Mouse (Mus musculus) thymus, postnatal 0 days (tissue): ENCODE measurements around the gene Tfb1m. TPM values are rescaled to one million over a fixed set of nuclear protein-coding genes. Genes with fewer than 3 reads are reported as not detected.

Source experiments
- DNase-seq: peaks from one replicate; pipeline ENCODE4 v3.0.0-alpha.2; 2015; ENCODE audit warnings: low spot score
- polyA plus RNA-seq: library from polyadenylated mRNA; unstranded; fragments of >200 nt; fragmentation: Nextera tagmentation; extraction: Ambion mirVana; gene quantifications from 2 replicates; pipeline ENCODE4 v1.2.1, GENCODE M21; 2015

Tfb1m gene
- 14.0 and 15.0 TPM in 2 replicates for polyA plus RNA-seq

DNA sequence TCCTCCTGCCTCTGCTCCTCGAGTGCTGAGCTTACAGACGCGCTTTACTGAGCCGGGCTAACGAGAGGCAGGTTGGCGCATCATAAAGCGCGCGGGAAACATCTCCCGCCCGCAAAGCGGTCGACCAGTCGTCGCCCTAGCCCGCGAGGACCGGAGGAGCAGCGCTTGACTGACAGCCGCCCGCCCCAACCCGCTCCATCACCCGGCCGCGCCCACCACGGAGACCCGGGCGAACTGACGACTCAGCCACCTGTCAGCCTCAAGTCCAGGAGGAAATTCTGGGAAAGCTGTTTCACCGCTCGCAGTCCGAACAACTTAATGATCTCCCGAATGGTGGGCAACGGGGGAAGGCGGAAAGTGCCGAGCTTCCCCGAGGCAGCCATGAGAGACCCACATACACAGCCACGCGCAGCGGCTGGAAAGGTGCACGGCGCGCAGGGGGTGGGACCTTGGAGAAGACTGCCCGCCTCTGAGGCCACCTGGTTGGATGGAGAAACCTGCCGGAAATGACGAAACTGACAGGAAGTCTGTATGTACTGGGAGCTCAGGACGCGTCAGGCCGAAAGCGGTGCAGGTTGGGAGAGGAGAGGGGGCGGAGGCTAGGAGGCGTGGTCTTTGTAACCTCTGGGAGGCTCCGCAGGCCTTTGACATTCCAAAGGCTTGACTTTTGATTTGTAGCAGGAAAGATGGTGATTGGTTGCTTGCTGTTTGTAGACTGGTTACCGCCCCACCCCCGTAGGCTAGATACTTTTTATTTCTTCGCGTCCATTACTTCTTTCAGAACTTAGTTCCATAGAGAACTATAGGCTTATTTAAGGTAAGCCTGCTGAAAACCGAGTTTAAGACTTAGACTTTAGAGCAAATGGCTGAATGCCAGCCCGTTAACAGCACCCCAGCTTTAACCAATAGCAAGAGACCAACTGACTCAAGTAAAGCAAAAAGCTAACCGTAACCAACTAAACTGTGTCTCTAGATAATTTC is at the start of gene Tfb1m:
Gene Tfb1m (minus strand): TSS at position 451 of the 981 bp plus-strand sequence.
- DNase-seq: peak; percentile 99

DNA sequence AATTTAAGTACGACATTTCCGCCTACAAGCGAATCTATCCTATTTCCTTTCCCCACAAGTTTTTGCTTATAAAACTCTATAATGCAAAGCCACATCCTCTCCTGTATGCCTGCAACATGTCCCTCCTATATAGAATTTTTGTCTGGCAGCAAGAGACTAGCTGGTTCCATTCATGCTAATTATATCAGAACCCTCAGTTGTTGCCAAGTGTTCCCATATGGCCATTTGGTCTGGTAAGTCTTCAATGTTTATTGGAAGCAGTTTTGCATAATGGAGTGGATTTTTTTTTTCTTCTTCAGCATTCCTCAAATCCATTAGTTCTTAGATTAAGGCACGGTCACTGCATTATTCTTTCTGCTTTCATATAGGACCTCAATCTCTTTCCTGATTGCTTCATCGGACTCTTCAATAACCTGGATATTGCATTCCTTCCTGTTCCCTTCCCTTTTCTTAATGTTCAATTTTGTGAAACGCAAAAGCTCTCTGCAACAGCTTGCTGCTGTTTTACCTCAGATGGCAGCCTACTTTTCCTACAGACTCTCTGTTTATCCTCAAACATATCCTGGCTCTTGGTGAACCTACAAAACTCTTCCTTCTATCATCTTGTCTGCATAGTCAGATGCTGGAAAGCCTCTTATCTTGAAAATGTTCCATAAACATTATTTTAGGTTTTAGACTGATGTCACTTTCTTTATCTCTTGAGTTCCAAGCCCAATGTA is 45.5 kb upstream of the Tfb1m start:
- DNase-seq: no peak

DNA sequence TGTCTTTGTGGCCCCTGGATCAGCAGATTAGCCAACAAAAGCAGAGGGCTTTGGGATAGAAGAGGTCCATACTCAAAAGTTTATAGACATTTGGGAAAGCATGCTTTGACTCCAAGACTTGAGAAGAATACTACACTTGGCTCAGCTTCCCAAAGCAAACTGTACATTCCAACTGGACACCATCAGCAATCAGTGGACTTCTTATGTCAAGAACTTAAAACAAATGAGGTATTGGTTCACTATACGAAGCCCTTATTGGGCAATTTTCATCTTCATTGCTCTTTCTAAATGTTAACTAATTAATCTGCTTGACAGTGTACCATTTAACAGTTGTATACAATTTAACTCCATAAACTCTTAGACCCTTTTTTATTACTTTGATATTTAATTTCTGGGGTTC is 40.8 kb upstream of the Tfb1m start:
- no peak for DNase-seq

DNA sequence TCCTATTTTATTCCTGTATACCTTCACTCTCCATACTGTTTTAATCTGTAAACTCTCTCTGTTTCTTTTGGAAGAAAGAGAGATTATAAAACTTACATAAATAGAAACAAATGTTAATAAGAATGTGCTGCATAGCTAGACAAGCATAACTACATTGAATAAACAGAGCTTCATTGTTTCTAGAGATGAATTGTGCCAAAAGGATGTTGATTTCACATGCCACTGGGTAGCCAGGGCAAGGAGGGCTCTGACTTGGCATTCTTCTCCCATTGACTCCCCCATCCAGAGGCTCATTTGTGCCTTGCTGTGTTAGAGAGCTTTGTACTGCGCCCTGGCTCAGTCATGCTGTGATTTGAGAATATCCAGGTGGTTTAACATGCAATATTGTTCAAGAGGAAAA is 40.3 kb upstream of the Tfb1m start:
- no peak for DNase-seq

DNA sequence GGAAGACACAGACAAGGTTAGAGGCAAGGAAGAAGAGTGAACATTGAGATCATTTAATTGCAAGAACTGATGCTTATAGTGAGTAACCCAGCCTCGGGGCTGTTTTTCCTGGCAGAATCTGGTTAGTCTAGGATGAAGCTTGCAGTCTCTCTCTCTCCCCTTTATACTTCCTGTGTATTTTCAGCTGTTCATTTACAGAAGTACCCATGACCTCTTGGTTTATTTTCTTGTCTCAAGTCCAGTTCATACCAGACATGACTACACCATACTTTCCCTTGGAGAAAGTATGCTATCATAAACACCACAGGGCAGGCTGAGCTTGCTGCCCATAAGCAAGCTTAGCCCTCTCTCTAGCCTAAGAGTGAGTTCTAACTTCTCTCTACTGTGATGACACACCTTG is 39.5 kb upstream of the Tfb1m start:
- no peak for DNase-seq

DNA sequence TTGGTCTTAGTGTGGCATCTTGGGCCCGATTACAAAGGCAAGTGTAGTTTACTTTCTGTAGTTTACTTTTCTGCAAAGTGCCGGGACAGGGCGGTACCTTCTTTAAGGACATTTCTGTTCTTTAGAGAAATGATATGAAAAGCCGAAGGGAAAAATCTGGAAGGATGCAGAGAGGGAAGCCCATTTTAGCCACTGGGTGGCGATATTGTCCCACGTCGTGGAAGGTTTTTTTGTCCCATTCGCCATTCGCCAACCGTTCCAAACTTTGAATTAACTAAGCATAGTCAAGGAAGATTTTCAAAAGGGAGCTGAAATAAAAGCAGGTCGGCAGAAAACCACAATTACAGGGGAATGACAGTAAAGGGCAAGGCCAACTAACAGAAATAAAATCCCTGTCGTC is 13.3 kb upstream of the Tfb1m start:
- peak; percentile 41 for DNase-seq

DNA sequence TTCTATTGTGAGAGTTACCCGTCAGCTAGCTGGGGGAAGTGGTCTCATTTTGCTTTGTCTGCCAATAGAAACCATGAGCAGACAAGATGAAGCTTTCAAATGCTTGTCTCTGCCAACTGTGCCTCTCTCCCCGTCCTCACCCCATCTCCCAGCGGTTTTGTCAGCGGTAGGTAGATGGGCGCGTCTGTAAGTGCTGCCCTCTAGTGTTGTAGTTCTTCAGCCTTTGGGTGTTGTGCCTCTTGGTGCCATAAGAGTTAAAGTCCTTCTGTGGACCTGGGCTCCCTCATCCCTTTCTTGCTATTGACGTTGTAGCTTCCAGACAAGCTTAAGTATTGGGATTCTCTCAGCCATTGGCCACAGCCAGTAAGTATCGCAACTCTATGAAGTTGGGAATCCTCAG is 4.8 kb upstream of the Tfb1m start:
- peak; percentile 47 for DNase-seq

DNA sequence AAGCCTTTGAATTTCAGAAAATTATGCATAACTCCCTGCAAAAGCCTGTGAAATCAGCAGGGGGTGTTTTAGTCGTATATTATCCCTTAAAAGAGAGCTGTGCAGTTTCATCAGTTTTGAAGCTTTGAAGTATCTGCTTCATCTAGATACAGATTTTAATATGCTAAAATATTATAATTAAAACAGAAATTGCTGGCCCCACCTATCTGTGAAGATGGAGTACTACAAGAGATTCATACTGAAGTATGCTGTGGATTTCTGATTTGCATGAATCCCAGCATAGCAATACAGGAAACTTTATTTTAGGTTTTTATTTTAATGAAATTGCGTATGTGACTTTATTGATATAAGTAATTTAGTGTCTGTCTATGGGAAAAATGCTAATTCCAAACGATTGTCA is 3.0 kb upstream of the Tfb1m start:
- DNase-seq: peak; percentile 27

DNA sequence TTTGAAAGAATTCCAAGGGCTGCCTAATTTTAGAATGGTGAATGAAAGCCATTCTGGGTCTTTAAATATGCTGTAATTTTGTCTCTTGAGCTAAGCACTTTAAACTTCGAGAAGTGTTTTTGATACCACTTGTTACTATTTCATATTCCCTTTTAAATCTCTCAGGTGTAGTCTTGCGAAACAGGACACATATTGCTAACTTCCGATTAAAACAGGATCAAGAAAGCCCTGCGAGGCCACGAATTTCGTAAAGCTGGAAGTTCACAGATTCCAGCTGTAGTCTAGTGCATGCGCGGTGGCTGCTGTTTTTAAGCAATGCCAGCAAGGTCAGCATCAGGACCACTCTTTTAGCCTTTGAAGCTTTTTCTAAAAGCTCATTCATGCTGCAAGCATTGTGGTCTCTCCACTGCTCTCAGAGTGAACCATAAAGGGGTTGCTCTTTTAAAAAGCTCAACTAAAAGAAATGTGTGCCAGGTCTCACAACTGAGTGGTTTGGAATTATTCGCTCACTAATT is 832 bp upstream of the Tfb1m start:
- no peak for DNase-seq

DNA sequence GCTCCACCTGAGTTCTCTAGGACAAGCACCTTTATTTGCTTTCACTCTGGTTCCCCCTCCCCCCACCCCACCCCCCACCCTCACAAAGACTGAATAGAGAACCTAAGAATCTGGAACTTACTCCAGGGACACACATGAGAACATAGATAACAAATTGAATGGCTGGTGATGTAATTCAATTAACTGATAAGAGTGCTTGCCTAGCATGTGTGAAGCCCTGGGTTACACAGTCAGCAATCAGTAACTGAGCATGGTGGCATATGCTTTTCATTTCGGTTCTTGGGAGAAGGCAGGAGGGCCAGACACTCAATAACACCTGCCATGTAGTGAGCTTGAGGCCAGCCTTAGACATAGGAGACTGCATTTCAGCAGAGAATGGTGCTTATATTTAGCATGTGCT is 1.3 kb downstream of the Tfb1m start:
- no peak for DNase-seq

DNA sequence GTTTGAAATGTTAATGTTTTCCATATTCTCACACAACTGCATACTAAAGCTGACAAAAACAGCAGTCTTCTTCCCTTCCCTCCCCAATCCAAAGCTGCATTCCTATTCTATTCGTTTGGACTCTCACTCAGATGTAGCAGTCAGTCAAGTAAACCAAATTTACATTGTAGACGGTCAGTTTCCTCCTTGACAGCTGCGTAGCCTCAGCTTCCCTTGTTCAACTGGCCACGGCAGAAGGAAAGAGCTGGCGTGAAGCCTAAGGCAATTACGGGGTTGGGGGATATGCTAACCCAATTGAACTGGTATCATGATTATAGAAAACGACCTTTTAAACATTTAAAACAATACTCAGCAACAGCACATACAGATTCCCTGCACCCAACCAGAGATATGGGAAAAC is 9.9 kb downstream of the Tfb1m start:
- DNase-seq: no peak

DNA sequence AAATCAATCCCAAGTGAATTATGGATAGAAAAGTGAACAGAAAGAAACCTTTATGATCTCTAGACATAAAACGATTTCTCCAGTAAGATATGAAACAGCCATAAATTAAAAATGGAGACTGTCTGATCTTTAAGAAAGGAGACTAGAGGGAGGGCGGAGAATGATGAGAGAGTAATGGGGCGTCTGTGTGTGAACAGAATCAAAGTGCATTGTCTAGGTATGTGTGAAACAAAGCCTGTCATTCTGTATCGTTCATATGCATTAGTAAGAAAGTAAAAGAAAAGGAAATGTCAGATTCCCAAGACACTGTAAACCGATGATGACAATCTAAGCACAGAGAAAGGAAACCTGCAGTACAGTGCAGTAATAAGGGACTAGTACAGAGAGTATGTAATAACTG is 16.5 kb downstream of the Tfb1m start:
- no peak for DNase-seq

DNA sequence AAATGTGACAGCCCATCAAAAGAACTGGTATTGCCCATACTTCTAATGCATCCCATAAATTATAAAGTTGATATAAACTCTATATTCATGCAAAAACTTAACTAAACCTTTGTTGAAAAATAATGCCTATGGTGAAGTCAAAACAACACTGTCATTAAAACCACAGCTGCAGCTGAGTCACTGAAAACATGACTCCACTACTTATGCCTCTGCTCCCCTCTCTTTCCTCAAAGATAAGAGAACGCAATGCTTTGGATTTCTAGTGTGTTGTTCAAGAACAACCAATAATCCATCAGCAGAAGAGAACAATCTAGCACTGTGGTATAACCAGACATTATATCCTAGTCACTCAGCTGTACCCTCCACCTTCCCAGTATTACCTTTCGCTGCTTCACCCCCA is 17.3 kb downstream of the Tfb1m start:
- no peak for DNase-seq

DNA sequence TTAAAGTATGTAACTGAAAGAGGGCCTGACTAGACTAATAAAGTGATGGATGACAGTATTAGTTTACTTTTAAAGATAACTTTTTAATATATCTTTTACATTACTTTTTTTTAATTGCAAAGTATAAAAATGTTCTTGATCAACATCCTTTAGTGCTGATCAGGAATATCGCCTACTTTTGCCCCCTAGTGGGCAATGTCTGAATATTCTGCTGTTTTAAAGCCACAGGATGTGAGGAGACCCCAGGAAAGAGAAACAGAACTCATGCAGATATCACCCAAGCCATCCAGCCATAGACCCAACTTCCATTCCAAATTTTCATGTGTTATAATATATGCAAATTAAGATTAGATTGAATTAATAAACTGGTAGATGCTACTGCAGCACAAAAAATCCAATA is 24.2 kb downstream of the Tfb1m start:
- peak; percentile 56 for DNase-seq

DNA sequence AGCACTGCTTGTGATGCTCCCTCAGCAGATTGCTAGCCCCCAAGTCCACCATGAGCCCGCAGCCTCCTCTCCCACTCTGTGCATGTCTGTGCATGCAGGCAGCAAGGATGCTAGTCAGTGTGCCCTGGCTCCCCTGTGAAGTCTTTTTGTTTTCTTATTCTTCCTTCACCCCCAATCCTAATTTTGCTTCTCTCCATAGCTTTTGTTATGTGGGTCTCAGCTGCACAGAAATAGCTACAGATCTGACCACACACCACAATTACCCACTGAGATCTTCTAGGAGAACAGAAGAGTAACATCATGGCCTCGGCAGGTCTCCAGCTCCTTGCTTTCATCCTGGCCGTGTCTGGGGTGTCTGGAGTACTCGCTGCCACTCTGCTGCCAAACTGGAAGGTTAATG is 25.3 kb downstream of the Tfb1m start, which contains the start of gene Cldn20:
Gene Cldn20 (plus strand): TSS at position 301 of the 400 bp plus-strand sequence.
- DNase-seq: no peak

DNA sequence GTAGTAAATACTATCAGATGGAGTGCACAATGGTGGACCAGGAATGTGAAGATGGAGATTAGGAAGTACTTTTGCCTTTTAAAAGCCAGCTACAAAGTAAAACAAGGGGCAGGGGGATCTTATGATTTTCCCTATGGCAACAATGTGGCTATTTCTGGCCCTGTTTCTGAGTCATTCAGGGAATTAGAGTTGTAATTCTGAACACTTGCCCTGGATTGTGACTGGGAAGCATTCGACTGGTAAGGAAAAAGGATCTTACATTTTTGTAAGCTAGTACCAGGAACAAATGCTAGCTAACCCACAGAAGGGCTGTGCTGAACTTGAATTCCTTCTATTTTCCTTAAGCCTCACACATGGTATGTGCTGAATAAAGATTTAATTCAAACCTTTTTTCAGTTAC is 25.9 kb downstream of the Tfb1m start:
- no peak for DNase-seq

DNA sequence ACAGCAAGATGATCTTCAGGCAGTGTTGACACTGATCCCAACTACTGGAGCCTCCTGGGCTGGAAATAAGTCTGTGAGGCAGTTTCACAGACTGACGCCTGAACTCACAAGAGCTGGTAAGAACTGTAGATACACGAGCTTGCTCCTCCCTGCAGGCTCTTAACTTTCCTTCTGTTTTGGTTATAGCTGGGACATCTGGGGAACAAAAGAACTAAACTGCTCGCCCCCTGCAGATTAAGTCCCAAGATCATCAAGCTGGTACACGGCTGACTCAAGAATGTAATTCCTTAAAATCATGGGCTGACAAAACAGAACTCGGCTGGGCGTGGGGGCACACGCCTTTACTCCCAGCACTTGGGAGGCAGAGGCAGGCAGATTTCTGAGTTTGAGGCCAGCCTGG is 27.0 kb downstream of the Tfb1m start:
- no peak for DNase-seq

DNA sequence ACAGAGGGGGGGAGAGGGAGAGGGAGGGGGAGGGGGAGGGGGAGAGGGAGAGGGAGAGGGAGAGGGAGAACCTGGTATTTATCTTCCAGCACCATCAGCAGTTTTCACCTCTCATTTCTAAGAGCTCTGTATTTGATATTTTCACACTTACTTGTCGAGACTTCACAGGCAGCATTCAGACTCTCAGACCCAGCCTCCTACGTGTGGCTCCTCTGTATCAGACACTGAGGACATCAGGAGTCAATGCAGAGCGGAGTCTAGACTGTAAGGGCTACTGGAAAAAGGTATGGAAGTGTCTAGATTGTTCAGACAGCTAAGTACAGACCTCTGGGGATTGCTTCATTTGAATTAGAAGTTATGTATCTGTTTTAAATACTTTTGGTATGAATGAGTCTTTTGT is 28.1 kb downstream of the Tfb1m start:
- DNase-seq: no peak

DNA sequence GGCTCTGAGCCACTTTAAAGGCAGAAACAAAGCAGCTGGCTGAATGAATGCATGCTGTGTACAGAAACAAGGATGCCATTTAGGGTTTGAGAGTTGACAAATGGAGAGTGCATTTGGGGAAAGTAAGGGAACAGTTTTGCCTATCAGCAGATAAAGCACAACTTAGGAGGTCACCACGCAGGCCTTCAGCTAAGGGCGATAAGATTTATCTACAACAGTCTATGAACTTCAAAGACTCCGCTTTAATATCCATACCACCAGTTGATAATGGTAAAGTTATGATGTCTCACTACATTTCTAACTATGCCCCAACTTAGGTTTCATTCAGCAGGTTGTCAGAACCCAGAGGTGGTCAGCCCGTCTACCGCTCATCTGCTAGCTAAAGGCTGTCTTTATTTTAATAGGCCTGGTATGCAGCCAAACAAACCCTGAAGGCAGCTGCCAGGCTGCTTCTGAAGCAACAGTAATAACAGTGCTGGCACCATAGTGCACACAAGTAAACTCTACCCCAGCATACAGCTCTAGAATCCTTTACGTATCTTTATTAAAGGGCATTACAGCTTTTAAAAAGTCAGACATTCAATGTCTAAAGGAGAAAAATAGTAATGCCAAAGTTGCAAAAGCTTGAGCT is 29.6 kb downstream of the Tfb1m start:
- no peak for DNase-seq

DNA sequence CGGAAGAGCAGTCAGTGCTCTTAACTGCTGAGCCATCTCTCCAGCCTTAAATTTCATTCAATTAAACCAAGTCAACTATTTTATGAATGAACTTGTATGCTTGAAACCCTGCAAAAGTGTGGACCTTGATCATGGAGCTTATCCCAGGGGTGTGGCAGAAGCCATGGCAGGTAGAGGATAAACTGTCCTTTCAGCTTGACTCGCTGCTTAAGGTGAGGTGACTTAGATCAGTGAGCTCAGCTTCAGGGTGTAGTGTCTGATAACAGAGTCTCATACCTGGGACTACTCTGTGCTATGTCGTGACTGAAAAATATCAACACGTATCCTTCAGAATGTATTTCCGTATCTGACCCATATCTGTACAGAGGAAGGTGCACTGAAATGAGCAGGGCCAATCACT is 37.2 kb downstream of the Tfb1m start:
- no peak for DNase-seq

DNA sequence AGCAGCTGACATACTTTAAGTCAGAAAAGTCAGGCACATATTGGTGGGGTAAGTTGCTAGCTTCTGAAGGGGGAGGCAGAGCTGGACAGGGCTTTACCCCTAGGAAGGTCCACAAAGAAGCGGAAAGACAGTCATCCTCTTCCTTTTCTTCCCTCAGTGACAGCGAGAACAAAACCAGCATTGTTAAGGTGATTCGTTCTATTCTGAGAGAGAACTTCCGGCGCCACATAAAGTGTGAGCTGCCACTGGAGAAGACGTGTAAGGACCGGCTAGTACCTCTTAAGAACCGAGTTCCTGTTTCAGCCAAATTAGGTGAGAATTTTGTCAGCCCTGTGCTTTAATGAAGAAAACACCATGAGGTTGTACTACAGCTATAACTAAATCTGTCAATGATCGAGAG is 41.2 kb downstream of the Tfb1m start:
- DNase-seq: no peak

DNA sequence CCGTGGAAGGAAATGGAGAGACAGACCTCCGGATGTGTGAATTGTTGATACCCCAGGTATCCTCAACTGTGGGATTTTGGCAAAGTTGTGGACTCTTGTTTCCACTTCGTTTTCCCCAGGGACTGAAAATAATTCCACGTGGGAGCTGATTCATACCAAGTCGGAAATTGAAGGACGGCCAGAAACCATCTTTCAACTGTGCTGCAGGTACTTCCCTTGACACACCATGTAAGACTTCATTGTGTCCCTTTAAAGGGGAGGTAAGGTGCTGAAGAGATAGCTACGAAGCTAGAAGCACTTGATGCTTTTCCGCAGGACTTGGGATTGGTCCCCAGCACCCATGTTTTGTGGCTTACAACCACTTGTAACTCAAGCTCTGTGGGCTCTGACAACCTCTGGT is 41.7 kb downstream of the Tfb1m start:
- no peak for DNase-seq
